Mouse (Mus musculus) right cerebral cortex, postnatal 4 days (tissue): ENCODE measurements around the gene Ptpn22.

ENCODE experiments used
- DNase-seq: peaks from one replicate; pipeline ENCODE4 v3.0.0-alpha.2; 2022

Gene Ptpn22

GRCm38 (mm10) chr3:103944794-103945562 lies 85.4 kb downstream of the Ptpn22 start:
- DNase-seq, result peak; percentile 35

GRCm38 (mm10) chr3:103948666-103949065 lies 89.1 kb downstream of the Ptpn22 start:
- no peak for DNase-seq

- no peak for DNase-seq
These were observed 101.0 kb downstream of the Ptpn22 start for GRCm38 (mm10) chr3:103960622-103961021.
